Mouse (Mus musculus) intestine, postnatal 0 days (tissue): ENCODE results near the gene Fndc1. TPM values are rescaled to one million over a fixed set of nuclear protein-coding genes. Genes with fewer than 3 reads are reported as not detected.
A peak's percentile ranks its signal among the peaks of the same experiment; 100 is the strongest.

Experiments used
- ATAC-seq: fragments of 200-750 bp; cut with Nextera tagmentation; 2 replicates; pipeline ENCODE4 v1.8.0; 2017; ENCODE audit warnings: mild to moderate bottlenecking, moderate TSS enrichment, moderate library complexity
- H3K27ac ChIP-seq: fragments of 300-500 bp; sonication (generic); 2 replicates; pipeline ENCODE4 v1.5.1; 2014; ENCODE audit warnings: mild to moderate bottlenecking, low read depth, low read length, moderate library complexity
- H3K27me3 ChIP-seq: fragments of 300-500 bp; sonication (generic); replicated peaks from 2 replicates; pipeline ENCODE4 v1.6.1; 2014; ENCODE audit warnings: low read length, mixed read lengths; ENCODE audit not compliant: control insufficient read depth, insufficient read depth
- H3K36me3 ChIP-seq: fragments of 300-500 bp; sonication (generic); 2 replicates; pipeline ENCODE4 v1.6.1; 2014; ENCODE audit warnings: mild to moderate bottlenecking, moderate library complexity; ENCODE audit not compliant: control insufficient read depth, insufficient read depth
- H3K4me1 ChIP-seq: fragments of 300-500 bp; sonication (generic); replicated peaks from 2 replicates; pipeline ENCODE4 v1.6.1; 2014; ENCODE audit warnings: antibody characterized with exemption, low read length, mixed read lengths; ENCODE audit not compliant: control insufficient read depth, insufficient read depth
- H3K4me2 ChIP-seq: fragments of 300-500 bp; sonication (generic); replicated peaks from 2 replicates; pipeline ENCODE4 v1.6.1; 2014; ENCODE audit warnings: low read depth, mild to moderate bottlenecking, moderate library complexity
- H3K4me3 ChIP-seq: fragments of 300-500 bp; sonication (generic); 2 replicates; pipeline ENCODE4 v1.5.1; 2014; ENCODE audit warnings: low read depth, low read length
- H3K9ac ChIP-seq: fragments of 300-500 bp; sonication (generic); 2 replicates; pipeline ENCODE4 v1.6.1; 2014; ENCODE audit warnings: mild to moderate bottlenecking, low read depth, low read length
- H3K9me3 ChIP-seq: fragments of 300-500 bp; sonication (generic); 2 replicates; pipeline ENCODE4 v1.6.1; 2016; ENCODE audit warnings: mixed run types; ENCODE audit not compliant: control insufficient read depth
- CTCF ChIP-seq: sonication (generic); IDR thresholded peaks from 2 replicates; pipeline ENCODE4 v1.5.1; 2016; ENCODE audit warnings: low read depth, mild to moderate bottlenecking, control low read depth, antibody characterized with exemption, moderate library complexity
- WGBS: fragments of 180-500 bp; shearing (Covaris S2); extraction: QIAGEN DNeasy Blood & Tissue Kit; methylation state at CpG from one replicate; pipeline ENCODE4 v1.1.7; 2014; 5-methylcytosine and 5-hydroxymethylcytosine counted together
- polyA plus RNA-seq: library from polyadenylated mRNA; unstranded; fragments of >200 nt; fragmentation: Nextera tagmentation; extraction: Ambion mirVana; gene quantifications from 2 replicates; pipeline ENCODE4 v1.2.1, GENCODE M21; 2015

Fndc1 gene
- polyA plus RNA-seq, 1 experiment from 2014 or later = 15.7 TPM

DNA sequence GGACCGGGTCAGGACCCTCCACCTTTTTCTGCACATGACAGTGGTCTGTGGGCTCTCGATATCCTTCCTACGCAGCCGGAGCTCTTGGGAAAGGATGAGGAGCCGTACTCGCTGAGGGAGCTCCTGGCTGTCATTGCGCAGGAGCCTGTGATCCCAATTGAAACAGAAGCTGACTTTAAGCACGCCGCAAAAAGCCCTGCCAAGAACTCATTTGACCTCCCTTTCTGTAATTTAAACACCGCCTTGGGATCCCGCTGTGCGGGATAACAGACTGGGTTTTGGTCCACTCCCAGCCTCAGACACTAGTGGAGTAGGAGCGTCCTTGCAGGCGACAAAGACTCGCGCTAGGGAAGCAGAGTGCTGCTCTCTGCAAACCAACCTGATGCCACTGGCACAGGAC lies 484 bp upstream of the Fndc1 start:
- ATAC-seq = no peak
- Histone ChIP-seq H3K4me2 (peak overlapping the region; percentile 83), H3K9me3 (no peaks in the 10 kb centered on the region), H3K4me1 (no peaks in the 10 kb centered on the region), H3K27ac (no peak overlapping the region), H3K9ac (0 out of 2 replicates have a peak overlapping the region, but pooled peaks have one; percentile 48), H3K27me3 (peaks cover 25% of the 10 kb centered on the region; the same call in 1 of the 2 replicates), H3K4me3 (peak overlapping the region; percentile 45), H3K36me3 (no peaks in the 10 kb centered on the region)
- TF ChIP-seq CTCF = no peak
- 8% methylated on average over 16 of the region's 16 CpGs for WGBS

DNA sequence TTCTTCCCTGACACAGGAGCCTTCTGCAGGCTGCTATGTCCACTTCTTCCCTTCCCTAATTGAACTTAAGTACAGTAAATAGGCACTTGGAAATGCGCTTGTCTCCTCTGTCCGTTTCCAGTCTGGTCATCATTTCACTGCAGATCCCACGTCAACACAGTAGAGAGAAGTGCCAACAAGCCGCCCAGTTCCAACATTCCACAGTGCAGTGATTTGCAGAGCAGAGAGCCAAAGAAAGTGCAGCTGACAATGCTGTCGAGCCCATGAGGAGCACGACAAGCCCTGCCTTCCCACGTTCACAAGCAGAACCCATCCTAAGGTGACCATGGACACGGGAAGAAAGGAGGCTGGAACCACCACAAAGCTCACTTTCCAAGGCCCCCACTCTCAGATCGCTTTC lies 1.7 kb downstream of the Fndc1 start:
- Histone ChIP-seq H3K4me2 (peak overlapping the region; percentile 27), H3K36me3 (no peaks in the 10 kb centered on the region), H3K27ac (no peak overlapping the region), H3K27me3 (peaks cover 25% of the 10 kb centered on the region; the same call in 1 of the 2 replicates), H3K9ac (no peak overlapping the region), H3K4me1 (no peaks in the 10 kb centered on the region), H3K9me3 (no peaks in the 10 kb centered on the region), H3K4me3 (no peak overlapping the region)
- TF ChIP-seq CTCF = no peak
- ATAC-seq = no peak
- 55% methylated on average over 9 of the region's 9 CpGs for WGBS

DNA sequence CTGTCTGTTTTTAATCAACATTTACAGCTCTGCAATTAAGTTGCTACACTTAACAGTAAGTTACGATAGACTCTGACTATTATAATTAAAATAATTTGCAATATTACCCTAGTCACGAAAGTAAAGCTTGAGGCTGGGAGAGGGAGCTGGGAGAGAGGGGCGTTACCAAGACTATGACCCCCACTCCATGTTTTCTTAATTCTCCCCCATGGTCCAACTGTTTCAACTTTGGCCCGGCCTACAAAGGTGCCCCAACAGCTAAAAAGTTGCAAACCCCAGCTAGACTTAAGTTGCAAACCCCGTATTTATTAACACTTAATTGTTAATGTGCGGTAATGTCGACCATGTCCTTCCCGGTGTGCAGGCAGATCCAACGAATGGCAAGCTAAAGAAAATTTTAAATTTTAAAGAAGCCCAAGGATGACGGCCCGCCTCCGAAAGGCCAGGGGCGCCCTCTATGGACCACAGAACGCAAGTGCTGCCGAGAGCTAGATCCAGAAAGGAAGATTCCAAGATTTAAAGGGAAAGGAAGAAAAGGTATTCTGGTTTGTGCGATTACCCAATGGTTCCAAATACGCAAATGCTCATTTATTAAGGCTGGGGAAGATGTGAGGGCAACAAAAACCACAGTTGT lies 5.4 kb downstream of the Fndc1 start:
- WGBS = 36% methylated on average over 17 of the region's 17 CpGs
- no peak for ATAC-seq
- peak; percentile 85 for TF ChIP-seq CTCF
- Histone ChIP-seq H3K9ac (no peak overlapping the region), H3K4me3 (no peak overlapping the region), H3K27ac (no peak overlapping the region), H3K36me3 (no peaks in the 10 kb centered on the region), H3K4me2 (no peak overlapping the region), H3K9me3 (no peaks in the 10 kb centered on the region), H3K4me1 (no peaks in the 10 kb centered on the region), H3K27me3 (peaks cover 8% of the 10 kb centered on the region; the same call in 1 of the 2 replicates)

DNA sequence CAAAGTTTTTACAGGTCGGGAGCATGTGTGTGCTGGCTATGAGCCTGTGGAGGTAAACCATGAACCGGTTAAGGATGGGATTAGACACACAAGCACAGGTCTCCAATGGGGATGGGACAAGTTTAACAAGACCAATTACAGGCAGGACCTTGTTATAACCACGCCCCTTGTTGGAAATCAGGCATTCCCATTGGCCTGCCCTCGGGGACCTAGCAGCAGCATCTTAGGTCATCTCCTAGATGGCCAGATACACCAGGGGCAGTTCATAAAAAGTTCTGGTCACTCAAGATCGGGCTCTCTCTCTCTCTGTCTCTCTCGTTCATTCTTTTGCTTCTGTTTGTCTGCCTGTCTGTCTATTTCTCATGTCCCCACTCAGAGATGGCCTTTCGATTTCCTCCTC lies 6.9 kb downstream of the Fndc1 start:
- H3K4me2 ChIP-seq = no peak overlapping the region
- no peaks in the 10 kb centered on the region for H3K27me3 ChIP-seq
- 87% methylated on average over 7 of the region's 7 CpGs for WGBS
- no peaks in the 10 kb centered on the region for H3K36me3 ChIP-seq
- no peak overlapping the region for H3K4me3 ChIP-seq
- H3K4me1 ChIP-seq = no peaks in the 10 kb centered on the region
- H3K27ac ChIP-seq = no peak overlapping the region
- no peak for ATAC-seq
- no peak for TF ChIP-seq CTCF
- H3K9ac ChIP-seq = no peak overlapping the region
- H3K9me3 ChIP-seq = no peaks in the 10 kb centered on the region

DNA sequence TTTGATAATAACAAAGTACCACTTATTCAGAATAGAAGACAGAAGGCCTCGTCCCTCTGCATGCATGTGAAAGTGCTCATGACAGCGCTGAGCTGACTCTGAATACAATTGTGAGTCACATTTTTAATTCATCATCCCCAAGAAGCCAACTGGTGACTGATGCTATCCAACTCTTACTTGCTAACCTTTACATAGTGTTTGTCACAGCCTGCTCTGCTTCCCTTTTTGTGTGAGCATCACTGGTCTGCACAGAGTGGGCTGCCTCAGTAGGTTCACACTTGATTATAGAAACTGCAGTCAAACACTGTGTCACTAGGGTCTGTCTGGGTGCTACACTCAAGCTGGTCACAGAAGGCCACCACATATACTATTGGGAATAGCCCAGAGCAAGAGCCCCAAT lies 10.5 kb downstream of the Fndc1 start:
- no peak for ATAC-seq
- H3K9ac ChIP-seq = no peak overlapping the region
- 81% methylated on average over 2 of the region's 2 CpGs for WGBS
- H3K4me1 ChIP-seq = no peaks in the 10 kb centered on the region
- no peak overlapping the region for H3K4me3 ChIP-seq
- H3K4me2 ChIP-seq = no peak overlapping the region
- TF ChIP-seq CTCF = no peak
- H3K9me3 ChIP-seq = no peaks in the 10 kb centered on the region
- no peaks in the 10 kb centered on the region for H3K36me3 ChIP-seq
- H3K27me3 ChIP-seq = no peaks in the 10 kb centered on the region
- no peak overlapping the region for H3K27ac ChIP-seq

DNA sequence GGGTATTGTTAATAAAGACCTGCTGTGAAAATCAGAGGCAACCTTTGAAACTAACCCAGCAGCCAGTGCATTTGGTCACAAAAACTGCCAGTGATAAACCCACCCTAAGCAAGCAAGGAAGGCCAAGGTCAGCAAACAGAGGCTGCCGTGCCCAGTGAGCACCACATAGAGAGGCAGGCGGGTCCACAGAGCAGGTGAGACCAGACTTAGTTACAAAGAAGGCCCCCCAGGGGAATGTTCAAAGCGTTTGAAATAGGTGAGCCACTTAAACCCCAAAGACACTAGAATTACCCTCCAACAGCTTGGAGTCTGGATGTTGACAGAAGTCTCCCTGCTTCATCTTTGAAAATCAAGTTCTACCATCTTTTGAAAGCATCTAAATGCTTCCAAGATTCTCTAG lies 12.7 kb downstream of the Fndc1 start:
- TF ChIP-seq CTCF = no peak
- Histone ChIP-seq H3K4me2 (no peak overlapping the region), H3K4me3 (no peak overlapping the region), H3K4me1 (no peaks in the 10 kb centered on the region), H3K27me3 (no peaks in the 10 kb centered on the region), H3K9ac (no peak overlapping the region), H3K36me3 (no peaks in the 10 kb centered on the region), H3K9me3 (no peaks in the 10 kb centered on the region), H3K27ac (no peak overlapping the region)
- WGBS = 36% methylated on average over 3 of the region's 3 CpGs
- ATAC-seq = no peak

DNA sequence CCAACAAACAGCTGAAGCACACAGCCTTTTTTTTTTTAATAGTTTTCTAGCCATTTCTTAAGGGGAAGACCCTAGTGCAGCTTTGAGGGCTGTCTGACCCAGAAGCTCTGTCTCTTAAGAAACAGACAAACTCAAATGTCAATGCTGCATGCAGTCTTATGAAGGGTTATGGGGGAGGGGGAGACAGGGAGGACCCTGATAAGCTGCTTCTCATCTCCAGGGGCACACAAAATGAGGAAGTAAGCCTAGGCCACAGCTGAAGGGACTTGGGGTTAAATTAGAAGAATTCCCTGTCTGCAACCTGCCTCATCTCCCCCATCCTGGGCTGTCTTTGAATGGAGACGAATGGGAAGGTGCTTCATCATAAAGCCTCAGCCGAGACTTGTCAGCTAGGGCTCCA lies 19.1 kb downstream of the Fndc1 start:
- no peak overlapping the region for H3K9ac ChIP-seq
- no peaks in the 10 kb centered on the region for H3K36me3 ChIP-seq
- H3K4me2 ChIP-seq = no peak overlapping the region
- no peaks in the 10 kb centered on the region for H3K4me1 ChIP-seq
- no peak for ATAC-seq
- no peaks in the 10 kb centered on the region for H3K9me3 ChIP-seq
- H3K4me3 ChIP-seq = no peak overlapping the region
- no peaks in the 10 kb centered on the region for H3K27me3 ChIP-seq
- 91% methylated on average over 2 of the region's 2 CpGs for WGBS
- no peak for TF ChIP-seq CTCF
- no peak overlapping the region for H3K27ac ChIP-seq
